Mouse (Mus musculus) embryo, embryonic 10 days (tissue): ENCODE measurements around the gene Plpp4.

Source experiments
- DNase-seq: peaks from one replicate; pipeline ENCODE4 v3.0.0-alpha.2; 2015; ENCODE audit warnings: low spot score

Plpp4 gene

GRCm38 (mm10) chr7:129256621-129257373 is at the start of gene Plpp4:
Gene Plpp4, plus strand, starts transcription at chr7:129257031.
- DNase-seq: peak; percentile 57

- no peak for DNase-seq
These were observed 40.8 kb upstream of the Plpp4 start for GRCm38 (mm10) chr7:129215926-129216543.

- no peak for DNase-seq
These were observed 40.2 kb upstream of the Plpp4 start for GRCm38 (mm10) chr7:129216547-129217195.

- DNase-seq: no peak
These were observed 35.9 kb upstream of the Plpp4 start for GRCm38 (mm10) chr7:129220948-129221347.

- no peak for DNase-seq
These were observed 35.2 kb upstream of the Plpp4 start for GRCm38 (mm10) chr7:129221649-129222048.

GRCm38 (mm10) chr7:129235410-129235809 is 21.4 kb upstream of the Plpp4 start:
- peak; percentile 77 for DNase-seq

- DNase-seq: no peak
These were observed 20.8 kb upstream of the Plpp4 start for GRCm38 (mm10) chr7:129235995-129236394.

GRCm38 (mm10) chr7:129250981-129251380 is 5.8 kb upstream of the Plpp4 start:
- no peak for DNase-seq

GRCm38 (mm10) chr7:129253406-129253805 is 3.4 kb upstream of the Plpp4 start:
- no peak for DNase-seq

- no peak for DNase-seq
These were observed 2.7 kb upstream of the Plpp4 start for GRCm38 (mm10) chr7:129254126-129254525.

GRCm38 (mm10) chr7:129255406-129255805 is 1.4 kb upstream of the Plpp4 start:
- DNase-seq: no peak

- peak; percentile 10 for DNase-seq
These were observed 665 bp downstream of the Plpp4 start for GRCm38 (mm10) chr7:129257374-129258018.

GRCm38 (mm10) chr7:129258331-129258730 is 1.5 kb downstream of the Plpp4 start:
- no peak for DNase-seq

- DNase-seq: no peak
These were observed 2.4 kb downstream of the Plpp4 start for GRCm38 (mm10) chr7:129259195-129259594.

- peak; percentile 7 for DNase-seq
These were observed 17.0 kb downstream of the Plpp4 start for GRCm38 (mm10) chr7:129273867-129274266.

- no peak for DNase-seq
These were observed 17.9 kb downstream of the Plpp4 start for GRCm38 (mm10) chr7:129274726-129275125.

GRCm38 (mm10) chr7:129277751-129278150 is 20.9 kb downstream of the Plpp4 start:
- no peak for DNase-seq

GRCm38 (mm10) chr7:129278801-129279200 is 22.0 kb downstream of the Plpp4 start:
- DNase-seq: no peak

- DNase-seq: no peak
These were observed 22.4 kb downstream of the Plpp4 start for GRCm38 (mm10) chr7:129279261-129279660.

GRCm38 (mm10) chr7:129281966-129282365 is 25.1 kb downstream of the Plpp4 start:
- DNase-seq: no peak

- DNase-seq: no peak
These were observed 28.5 kb downstream of the Plpp4 start for GRCm38 (mm10) chr7:129285186-129285868.

GRCm38 (mm10) chr7:129293211-129293610 is 36.4 kb downstream of the Plpp4 start:
- no peak for DNase-seq
